Mouse (Mus musculus): ENCODE data around the gene Tada1.
A peak's percentile ranks its signal among the peaks of the same experiment; 100 is the strongest.

Tada1 gene

DNA sequence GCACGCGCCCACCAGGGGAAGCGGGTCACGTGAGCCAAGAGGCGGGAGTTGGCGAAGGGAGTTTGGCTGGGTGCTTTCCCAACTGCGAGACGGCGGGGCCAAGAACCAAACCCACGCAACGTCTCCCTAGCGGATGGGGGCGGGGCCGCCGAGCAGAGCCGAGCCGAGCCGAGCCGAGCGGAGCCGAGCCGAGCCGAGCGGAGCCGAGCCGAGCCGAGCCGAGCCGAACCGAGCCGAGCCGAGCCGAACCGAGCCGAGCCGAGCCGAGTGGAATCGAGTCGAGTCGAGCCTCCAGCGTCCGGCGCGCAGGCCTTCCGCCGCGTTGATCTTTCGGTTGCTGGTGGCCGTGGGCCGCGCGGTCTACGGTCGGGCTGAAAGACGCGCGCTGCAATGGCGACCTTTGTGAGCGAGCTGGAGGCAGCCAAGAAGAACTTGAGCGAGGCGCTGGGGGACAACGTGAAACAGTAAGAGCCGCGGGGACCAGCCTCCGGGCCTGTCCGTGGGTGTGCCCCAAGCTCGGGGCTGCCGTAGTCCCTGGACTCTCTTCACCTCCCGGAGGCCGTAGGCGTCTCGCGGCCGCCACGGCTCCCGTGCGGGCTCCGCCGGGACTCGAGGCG, at the start of gene Tada1:
Gene Tada1, plus strand, starts transcription at position 85 of the 617 bp plus-strand sequence.
- peak; percentile 92 for DNase-seq (ENCODE audit: low spot score)

DNA sequence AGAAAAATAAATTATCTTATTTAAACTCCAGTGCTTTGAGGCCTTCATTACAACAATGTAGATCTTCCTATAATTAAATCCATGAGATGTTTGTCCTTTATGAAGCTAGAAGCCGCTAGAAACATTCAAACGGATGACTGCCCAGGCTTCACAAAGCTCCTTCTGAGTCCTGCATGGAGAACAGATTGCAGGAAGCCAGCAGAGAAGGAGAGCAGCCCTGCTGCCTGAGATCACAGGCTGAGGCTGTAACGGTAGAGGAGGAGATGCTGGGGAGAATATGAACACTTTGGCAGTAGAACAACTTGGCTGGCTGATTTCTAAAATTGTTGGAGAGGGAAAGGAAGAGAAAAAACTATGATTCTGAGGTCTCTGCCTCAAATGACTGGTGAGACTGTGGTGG, 48.1 kb upstream of the Tada1 start:
- DNase-seq (ENCODE audit: low spot score), result no peak

DNA sequence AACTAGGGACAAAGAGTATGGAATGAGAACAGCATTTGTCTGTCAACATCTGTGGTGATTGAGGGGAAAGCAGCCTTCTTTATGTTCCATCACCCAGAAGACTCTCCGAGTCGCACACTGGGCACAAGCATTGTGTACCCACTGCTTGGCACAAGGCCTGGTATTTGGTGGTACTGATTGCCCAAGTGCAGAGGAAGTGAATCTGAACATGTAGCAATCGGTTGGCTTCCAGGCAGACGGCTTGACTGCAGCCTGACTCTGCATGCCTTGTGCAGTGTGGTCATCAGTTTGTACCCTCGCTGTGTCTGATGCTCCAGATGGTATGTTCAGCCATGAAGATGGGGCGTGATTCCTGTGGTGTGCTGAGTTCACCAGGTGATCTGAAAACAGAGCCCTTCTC, 39.8 kb upstream of the Tada1 start:
- DNase-seq (ENCODE audit: low spot score), result no peak

DNA sequence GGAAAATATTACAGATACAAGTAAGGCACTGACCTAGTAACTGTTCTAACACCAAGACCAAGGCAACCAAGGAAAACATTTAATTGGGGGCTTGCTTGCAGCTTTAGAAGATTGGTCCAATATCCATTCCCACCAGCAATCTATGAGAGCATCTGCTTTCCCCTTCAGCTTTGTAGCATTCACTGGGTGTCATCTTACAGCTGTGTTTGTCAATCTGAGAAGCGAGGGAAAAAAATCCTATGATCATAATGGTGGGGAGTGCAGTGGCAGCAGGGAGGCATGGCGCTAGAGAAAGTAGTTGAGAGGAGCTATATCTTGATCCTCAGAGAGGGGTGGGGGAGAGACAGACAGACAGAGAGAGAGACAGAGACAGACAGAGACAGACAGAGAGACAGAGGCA, 36.8 kb upstream of the Tada1 start:
- no peak for DNase-seq (ENCODE audit: low spot score)

DNA sequence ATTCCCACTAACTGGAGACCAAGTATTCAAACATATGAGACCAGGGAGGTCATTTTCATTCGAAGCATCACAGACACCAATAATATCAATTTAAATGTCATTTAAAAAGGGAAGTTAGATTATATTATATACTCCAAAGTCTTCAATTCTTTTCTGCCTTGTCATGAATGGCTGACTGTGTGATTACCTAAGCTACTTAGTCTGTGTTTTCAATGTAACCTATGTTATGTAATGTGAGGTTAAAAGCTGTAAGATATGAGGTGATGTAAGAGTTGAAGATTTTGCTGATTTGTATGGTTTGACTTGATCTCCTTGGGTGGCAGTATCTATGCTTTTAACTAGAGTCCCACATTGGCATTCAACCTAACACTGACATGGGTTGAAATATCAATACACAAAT, 36.4 kb upstream of the Tada1 start:
- DNase-seq (ENCODE audit: low spot score), result no peak

DNA sequence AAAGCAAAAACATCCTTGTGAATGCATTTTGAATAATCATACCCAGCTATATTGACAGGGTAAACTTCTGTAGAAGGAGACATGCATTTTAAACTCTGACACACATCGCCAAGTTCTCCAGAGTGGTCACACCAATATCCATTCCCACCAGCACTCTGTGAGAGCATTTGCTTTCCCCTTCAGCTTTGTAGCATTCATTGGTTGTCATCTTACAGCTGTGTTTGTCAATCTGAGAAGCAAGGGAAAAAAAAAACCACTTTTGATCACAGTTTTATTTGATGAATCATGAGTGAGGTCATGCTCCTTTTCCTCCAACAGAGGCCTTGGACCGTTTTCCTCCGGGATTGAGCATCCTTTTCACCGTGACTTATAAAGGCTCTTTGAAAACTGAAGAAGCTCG, 35.3 kb upstream of the Tada1 start:
- no peak for DNase-seq (ENCODE audit: low spot score)

DNA sequence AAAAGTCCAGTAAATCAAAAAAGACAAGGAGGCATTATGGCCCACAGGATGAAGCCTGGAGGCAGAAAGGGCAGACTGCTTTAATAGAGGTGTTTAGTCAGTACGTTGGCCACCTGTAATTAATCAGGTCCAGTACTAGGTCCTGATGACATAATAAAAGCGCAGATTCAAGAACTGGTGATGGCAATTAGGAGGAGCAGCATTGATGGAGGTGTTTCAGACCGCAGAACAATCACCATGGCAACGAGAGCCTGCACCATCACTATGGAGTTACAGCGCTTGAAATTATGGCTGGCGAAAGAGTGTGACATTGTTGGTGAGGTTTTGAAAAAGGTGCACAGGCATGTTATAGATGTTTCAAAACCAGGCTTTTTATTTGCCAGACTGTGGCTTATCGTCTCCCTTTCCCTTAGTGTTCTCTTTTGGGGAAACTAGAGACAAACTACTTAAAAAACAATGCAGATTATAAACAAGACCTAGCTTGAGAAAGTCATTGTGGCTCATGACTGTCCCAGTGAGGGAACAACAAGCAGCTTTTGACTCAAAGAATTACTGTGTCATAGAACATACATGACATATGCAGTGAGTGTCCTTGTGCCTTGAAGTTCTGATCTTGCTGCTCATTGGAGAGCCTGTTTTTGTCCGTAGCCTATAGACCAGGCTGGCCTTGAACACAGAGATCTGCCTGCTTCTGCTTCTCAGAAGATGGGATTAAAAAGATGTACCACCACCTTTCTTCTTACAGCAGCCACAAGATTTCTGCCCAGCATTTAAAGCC, 34.4 kb upstream of the Tada1 start:
- DNase-seq (ENCODE audit: low spot score), result peak; percentile 53

DNA sequence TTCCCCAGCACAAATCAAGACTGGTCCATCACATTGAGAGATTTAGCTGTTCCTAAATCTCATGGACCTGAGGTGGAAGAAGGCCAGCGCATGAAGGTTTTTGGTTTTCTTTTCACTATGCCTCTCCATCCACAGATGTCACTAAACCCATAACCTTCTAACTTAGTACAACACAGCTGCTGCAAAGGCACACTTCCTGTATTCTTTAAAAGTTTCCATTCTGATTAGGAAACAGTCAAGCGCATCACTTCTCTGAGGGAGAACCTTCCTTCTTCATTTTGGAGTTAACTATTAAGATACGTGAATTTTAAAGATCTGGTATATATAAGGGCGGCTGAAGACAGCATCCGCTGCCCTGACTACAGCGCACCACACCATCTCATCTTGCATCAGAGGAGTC, 33.3 kb upstream of the Tada1 start:
- no peak for DNase-seq (ENCODE audit: low spot score)

DNA sequence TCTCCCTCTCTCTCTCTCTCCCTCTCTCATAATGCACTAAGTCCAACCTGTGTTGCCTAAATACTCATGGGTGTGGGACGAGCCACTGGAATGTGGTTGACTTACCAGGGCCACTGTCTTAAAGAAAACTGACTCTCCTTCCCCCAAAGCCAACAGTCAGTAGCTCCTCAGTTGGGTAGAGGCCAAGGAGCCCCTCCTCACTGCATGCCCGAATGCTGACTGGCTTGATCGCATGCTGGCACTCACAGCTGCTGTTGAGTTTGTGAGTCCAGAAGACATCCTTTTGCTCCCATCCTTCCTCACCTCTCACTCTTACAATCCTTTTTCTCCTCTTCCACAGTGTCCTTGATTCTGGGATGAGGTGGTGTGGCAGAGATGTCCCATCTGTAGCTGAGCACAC, 32.0 kb upstream of the Tada1 start:
- DNase-seq (ENCODE audit: low spot score), result no peak

DNA sequence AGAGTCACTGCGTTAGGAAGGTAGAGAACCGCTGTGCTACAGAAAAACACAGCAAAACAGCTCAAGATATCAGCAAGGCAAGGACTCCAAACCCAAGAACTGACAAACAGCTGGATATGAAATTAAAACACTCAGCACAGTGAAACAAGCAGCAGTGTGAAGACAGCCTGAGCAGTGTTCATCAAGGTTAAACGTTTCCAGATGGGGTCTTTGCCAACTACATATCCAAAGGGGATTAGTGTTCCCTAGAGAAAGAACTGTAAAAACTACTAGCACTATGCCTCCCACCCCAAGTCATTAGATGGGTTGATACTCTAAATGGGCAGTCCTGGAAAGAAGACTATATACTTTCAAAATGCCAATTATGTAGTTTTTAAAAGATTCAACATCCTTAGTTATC, 29.6 kb upstream of the Tada1 start:
- peak; percentile 73 for DNase-seq (ENCODE audit: low spot score)

DNA sequence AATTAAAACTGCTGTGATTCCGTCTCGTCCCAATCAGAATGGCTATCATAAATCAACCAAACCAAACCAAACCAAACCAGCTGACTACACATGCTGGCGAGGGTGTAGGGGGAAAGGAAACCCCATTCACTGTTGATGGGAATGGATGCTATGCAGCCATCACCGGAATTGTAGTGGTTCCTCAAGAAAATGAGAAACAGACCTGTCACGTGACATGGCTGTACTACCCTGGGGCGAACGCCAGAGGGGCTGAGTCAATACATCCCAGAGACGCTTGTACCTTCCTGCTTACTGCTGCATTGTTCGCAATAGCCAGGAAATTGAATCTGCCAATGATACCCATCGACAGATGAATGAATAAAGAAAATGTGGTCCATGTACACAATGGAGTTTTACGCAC, 29.1 kb upstream of the Tada1 start:
- peak; percentile 65 for DNase-seq (ENCODE audit: low spot score)

DNA sequence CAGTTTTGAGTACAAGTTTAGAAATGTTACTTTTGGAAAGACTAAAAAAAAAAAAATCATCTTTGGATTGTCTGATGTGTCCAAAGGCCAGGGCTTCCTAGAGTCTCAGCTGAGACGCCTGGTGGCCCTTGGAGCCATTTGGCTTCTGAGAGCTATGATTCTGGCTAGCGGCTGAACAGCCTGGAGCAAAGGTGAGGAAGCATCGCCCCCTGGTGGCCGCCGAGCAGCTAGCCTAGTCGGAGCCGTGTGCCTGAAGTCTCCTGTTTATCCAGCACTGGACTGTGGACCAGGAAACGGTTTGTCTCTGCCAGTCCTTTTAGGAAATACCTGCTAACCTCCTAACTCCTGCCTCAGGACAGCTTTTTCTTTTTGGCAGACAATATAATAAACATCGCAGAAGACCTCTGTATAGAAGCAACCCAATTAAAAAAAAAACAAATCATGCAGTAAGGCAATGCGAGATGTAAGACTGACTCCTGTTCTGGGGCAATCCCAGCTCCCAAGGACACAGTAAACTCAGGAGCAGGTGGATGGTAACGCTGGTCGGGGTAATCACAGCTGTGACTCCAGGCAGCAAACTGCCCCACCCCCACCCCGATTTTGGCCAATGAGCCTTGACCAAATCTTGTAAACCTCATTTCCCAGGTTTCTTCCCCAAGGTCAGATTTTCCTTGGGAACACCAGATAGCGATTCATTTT, 18.6 kb upstream of the Tada1 start:
- peak; percentile 85 for DNase-seq (ENCODE audit: low spot score)

DNA sequence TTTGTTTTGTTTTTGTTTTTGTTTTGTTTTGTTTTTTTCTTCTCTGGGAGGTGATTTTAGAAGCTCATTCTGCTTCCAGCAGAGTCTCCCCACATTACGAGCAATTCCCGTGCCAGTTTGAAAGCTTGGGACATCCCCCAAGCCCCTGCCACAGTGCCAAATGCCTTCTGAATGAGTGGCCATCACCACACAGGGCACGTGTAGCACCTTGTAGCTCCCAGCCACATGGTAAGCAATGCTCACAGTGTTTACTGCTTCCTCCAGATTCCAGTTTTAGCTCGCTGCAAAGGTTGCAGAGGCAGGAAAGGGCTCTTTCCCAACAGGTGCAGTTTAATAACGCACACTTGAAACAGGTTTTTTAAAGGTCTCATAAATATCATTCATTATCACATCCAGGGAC, 18.0 kb upstream of the Tada1 start:
- DNase-seq (ENCODE audit: low spot score), result no peak

DNA sequence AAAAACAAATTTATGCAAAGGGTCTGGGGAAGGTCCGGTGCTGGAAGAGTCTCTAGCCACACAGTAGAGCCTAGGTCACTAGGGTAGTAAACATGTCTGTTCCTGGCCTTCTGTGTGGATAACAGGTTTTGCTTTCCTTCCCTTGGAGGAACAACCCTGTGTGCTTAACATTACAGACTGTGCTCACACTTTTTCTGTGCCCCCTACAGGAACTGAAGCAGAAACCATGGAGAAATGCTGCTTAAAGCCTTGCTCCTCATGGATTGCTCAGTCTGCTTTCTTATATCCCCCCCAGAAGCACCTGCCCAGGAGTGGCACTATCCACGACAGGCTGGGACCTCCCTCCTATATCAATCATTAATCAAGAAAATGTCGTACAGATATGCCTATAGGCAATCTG, 17.1 kb upstream of the Tada1 start:
- no peak for DNase-seq (ENCODE audit: low spot score)

DNA sequence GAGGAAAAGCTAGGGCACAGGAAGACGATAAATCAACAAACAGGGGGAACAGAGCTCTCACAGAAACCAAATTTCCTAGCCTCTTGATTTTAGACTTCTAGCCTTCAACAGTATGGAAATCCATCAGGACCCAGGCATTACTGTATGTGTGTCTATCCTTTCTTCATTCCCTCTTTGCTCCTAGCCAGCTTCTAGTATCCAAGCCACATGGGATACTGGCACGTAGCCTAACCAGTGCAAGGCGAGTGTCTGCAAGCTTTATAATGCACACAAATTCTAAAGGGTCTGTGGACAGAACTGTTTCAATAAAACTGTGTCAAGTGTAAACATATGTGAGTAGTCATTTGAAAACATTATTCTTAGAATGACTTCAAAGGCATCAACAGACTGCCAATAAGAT, 16.2 kb upstream of the Tada1 start:
- DNase-seq (ENCODE audit: low spot score), result no peak

DNA sequence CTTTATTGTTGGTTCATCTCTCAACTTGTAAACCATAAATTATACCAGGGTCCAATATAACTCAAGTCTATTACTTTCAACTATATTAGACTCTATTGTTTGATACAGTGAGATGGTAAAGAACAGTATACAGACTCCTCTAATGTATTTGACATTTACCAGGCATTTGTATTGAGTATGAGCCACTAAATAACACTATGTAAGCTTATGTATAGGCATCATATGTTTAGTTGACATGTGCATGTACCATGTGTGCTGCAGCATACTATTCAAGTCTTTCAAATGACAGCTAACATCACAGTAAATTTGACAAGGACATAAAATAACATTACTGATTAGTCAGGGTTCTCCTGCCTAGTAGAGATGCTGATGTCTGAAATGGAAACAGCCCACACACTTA, 15.8 kb upstream of the Tada1 start:
- no peak for DNase-seq (ENCODE audit: low spot score)

DNA sequence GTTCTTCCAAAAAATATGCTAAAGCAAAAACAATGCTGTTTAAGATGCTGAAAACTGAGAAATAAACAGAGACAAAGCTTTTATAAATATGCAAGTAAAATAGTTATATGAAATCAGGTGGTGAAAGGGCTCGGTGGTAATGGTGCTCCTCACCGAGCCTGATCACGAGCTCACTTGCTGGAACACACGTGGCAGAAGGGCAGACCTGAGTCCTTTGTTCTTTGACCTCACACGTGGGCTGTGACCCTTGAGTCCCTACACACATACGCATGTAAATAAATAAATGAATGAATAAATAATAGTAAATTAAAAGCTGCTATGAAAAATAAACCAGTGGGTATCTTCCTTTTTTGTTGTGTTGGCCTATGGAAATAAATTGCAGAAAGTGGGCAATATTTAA, 1.7 kb upstream of the Tada1 start:
- no peak for DNase-seq (ENCODE audit: low spot score)

DNA sequence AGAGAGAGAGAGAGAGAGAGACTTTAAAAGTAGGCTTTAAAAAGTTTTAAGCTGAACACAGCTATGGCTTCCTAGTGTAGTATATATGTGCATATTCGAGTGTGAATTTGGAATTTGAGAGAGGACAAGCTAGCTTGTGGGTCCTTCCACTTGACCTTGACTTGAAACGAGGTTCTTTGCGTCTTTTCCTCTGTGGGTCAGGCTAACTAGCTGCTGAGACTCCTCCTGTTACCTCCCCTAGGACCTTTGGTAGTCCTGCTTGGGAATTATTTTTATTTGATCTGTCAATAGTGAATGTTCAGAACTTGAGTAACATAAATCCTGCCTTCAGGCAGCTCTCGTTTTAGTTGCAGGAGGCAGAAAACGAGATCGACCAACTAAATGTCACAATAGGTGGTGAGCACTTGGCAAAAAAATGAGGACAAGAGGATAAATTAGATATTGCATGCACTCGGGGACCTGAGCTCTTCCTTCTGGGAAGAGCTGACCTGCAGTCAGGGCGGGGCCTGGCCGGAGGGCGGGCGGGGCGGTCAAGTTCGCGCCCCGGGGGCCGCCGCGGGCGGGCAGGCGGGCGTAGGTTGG, 375 bp upstream of the Tada1 start:
- DNase-seq (ENCODE audit: low spot score), result no peak

DNA sequence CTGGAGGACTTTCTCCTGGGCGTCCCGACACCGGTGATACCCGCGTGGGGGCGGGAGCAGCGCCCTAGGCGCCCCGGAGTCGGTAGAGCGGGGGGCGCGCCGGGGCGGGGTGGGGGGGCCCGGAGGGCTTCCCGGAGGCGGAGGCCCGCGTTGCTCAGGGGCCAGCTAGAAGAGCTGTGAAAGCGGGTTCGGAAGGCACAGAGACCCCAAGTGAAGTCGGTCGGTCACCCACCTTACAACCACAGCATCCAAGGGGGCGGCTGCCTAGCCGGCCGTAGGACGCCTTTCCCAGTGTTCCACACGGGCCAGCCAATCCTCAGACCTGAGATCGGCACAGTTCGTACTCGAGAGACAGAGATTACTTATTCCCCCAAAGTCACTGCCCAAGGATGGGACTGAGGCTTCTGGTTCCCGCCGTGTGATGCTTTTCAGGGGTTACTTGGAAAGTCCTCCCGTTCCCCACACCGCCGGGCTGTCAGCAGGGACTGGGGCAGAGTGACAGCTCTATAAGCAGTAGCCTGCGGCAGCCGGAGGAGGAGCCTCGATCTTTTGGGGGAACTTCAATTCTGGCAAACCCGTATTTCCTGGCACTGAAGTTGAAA, 834 bp downstream of the Tada1 start:
- peak; percentile 77 for DNase-seq (ENCODE audit: low spot score)

DNA sequence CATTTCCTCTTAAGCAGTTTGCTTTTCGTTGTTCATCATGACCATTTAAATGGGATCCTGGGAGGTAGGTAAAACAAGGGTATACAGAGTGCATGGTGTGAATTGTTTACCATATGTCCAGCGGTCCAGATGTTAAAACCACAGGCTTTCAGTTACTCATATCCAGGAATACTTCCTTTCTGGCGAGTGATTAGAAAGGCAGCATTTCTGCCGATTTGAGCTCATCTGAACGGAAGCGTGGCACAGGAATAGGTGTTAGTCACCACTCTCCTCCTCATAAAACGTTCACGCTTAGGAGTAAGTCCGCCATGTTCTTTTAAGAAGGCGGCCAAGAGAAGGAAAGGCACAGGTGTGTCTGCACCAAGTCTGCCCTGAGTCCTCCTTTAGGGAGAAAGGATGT, 2.4 kb downstream of the Tada1 start:
- DNase-seq (ENCODE audit: low spot score), result no peak

DNA sequence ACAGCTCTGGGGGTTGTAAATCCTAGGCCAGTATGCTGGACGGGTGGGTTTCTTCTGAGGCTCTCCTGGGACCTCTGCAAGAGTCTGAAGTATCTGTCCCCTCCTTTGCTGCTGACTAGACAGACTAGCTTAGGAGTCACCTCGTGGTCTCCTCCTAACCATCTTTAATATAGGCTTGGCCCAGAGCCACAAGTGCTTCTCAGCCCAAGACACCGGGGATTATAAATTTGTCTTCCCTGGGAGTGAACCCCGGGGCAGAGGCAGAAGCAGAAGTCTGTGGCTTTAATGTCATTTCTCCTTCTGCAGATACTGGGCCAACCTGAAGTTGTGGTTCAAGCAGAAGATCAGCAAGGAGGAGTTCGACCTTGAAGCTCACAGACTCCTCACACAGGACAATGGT, 2.9 kb downstream of the Tada1 start:
- DNase-seq (ENCODE audit: low spot score), result no peak

DNA sequence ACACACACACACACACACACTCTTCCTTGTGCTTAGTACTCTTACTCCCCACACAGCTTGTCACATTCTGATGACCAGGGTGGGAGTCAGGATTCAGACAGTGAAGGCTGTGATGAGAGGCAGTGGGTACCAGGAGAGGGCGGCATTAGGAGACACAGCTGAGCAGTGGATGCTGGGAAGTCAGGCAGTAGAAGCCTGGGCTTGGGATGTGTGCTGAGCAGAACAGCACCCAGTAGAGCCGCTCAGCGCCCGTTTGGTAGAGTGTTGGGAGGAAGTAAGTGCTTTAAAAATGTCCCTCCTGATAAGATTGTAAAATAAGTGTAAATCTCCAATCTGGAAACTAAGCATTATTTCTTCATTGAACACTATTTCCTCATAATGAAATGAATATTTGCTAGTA, 3.7 kb downstream of the Tada1 start:
- DNase-seq (ENCODE audit: low spot score), result no peak

DNA sequence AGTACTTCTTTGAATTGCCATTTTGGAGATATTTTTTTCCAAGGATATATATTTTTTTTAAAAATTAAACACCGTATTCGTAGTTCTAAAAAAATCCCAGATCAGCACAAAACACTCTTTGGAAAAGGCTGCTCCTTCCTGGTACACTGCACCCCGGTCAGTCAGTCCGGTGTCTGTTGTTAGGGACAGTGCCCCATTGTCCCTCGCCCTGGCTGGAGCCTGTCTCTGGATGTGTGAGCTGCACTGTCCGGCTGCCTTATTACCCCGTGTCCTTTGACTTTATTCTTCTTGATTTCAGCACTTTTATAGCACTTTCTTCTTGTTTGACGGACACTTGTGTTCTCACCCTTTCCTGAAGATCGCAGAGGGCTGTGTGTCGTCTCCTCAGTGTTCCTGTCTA, 5.7 kb downstream of the Tada1 start:
- DNase-seq (ENCODE audit: low spot score), result no peak

All from embryo, embryonic 10.5 days (tissue).